Mouse (Mus musculus) macrophage (primary cell): ENCODE measurements around the gene Dab2ip. TPM values are rescaled to one million over a fixed set of nuclear protein-coding genes. Genes with fewer than 3 reads are reported as not detected.

ENCODE experiments used
- H3K27ac ChIP-seq: fragments of 350-480 bp; formaldehyde crosslinking; 2 replicates; pipeline ENCODE4 v1.9.0; 2021
- H3K36me3 ChIP-seq: fragments of 350-480 bp; formaldehyde crosslinking; 2 replicates; pipeline ENCODE4 v1.9.0; 2021; ENCODE audit errors: inconsistent target
- H3K4me3 ChIP-seq: fragments of 350-480 bp; formaldehyde crosslinking; 2 replicates; pipeline ENCODE4 v1.9.0; 2021; ENCODE audit errors: inconsistent target
- H3K79me2 ChIP-seq: fragments of 350-480 bp; formaldehyde crosslinking; 2 replicates; pipeline ENCODE4 v1.9.0; 2021; ENCODE audit errors: inconsistent target
- WGBS: methylation state at CpG from one replicate; pipeline ENCODE4 v1.1.7; 2026; ENCODE audit warnings: inconsistent platforms; ENCODE audit not compliant: missing documents; 5-methylcytosine and 5-hydroxymethylcytosine counted together
- polyA plus RNA-seq: library from polyadenylated mRNA; stranded (reverse); fragments of 250-400 nt; gene quantifications from 3 replicates; pipeline ENCODE4 v1.2.4, GENCODE M21; 2018; ENCODE audit warnings: inconsistent platforms

Dab2ip gene
- polyA plus RNA-seq, 1 experiment from 2014 or later, result 0.14 TPM

DNA sequence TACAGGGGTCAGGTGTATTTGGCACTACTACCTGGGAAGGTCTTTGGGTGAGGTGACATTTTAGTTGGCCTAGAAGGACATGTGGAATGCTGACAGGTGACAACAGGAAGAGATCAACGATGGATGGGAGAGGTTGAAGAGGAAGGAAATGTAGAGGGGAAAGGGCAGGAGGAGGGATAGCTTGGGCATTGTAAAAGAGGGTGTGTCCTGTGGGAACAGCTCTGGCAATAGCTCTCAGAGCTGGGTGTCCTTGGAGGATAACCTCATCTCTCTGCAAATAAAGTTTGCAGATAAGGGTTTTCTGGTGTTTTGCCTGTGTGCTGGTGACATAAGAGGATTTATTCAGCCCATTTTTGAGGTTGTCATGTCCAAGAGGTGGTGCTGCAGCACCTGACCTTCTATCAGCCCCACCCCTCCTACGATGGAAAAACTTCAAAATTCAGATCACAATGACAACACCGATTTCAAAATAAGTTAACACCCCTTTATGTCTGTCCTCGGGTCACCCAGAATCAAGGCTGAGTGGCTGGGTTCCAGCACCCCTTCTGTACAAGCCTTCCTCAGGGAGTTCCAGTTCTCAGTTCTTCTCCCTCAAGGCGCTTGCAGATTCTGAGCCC, 101.6 kb downstream of the Dab2ip start:
- no peaks in the 10 kb centered on the region for H3K36me3 ChIP-seq
- WGBS, result 63% methylated on average over 5 of the region's 5 CpGs
- H3K79me2 ChIP-seq, result no peaks in the 10 kb centered on the region
- H3K27ac ChIP-seq, result no peak overlapping the region
- no peak overlapping the region for H3K4me3 ChIP-seq

DNA sequence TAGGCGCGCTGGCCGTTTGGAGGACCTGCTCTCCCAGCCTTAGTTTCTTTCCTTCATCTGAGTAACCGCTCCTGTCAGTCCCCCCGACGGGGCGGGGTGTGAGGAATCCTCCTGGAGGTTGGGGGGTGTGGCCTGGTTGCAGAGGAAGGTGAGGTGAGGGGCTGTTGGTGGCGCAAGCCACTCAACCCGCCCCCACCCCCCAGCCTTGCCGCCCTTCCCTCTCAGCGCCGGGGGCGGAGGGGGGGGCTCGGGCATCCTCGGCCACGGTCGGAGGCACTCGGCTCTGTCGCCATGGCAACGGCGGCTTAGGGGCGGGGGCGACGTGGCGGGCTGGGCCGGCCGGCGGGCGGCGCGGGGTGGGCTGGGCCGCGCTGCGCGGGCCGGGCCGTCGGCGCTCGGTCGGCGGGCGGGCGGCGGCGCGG, 102.9 kb downstream of the Dab2ip start:
- Histone ChIP-seq H3K27ac (no peak overlapping the region), H3K4me3 (no peak overlapping the region), H3K79me2 (no peaks in the 10 kb centered on the region), H3K36me3 (no peaks in the 10 kb centered on the region)
- 3% methylated on average over 37 of the region's 47 CpGs for WGBS

DNA sequence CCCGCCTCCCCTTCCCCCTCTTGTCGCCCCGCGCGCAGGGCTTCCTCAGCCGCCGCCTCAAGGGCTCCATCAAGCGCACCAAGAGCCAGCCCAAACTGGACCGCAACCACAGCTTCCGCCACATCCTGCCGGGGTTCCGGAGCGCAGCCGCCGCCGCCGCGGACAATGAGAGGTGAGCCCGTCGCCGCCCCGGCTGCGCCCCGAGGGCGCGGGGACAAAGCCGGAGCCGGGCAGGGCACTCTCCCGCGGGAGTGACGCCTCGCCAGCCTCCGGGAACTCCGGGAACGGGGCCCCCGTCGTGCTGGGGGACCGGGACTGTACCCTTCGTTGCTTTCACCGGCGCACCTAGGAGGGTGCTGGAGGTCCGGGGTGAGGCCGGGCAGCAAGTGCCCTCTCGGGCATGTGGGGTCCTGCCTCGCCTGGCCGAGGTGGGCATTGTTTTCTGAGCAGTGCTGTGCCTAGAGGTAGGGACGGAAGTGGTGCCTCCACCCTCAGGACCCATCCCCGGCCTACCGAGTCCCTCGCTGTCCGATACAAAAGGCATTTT, 103.5 kb downstream of the Dab2ip start:
- Histone ChIP-seq H3K79me2 (no peaks in the 10 kb centered on the region), H3K27ac (no peak overlapping the region), H3K36me3 (no peaks in the 10 kb centered on the region), H3K4me3 (no peak overlapping the region; the same call in 1 of the 2 replicates)
- WGBS, result under 1% methylated on average over 43 of the region's 51 CpGs

DNA sequence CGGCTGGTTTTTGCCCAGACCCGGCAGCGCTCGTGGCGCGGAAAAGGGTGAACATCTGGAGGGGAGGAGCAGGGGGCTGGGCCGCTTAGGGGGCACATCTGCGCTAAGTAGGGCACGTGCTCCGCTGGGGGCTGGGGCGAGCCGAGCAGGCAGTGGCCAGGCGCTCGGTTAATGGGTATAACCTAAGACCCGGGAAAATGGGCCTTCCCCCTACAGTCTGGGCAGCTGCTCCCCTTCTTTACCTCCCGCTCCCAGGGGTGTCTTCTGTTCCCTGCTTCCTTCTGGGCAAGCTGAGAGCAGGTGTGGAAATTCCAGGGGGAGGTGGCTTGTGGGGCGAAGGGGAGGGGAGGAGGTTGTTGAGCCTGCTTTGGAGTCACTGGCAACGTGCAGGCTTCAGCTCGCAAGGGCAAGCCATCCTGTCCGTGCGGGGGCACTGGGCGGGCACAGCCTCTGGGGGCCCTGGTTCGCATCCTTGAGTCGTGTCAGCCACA, 104.0 kb downstream of the Dab2ip start:
- no peaks in the 10 kb centered on the region for H3K36me3 ChIP-seq
- H3K79me2 ChIP-seq, result no peaks in the 10 kb centered on the region
- no peak overlapping the region for H3K27ac ChIP-seq
- no peak overlapping the region; the same call in 1 of the 2 replicates for H3K4me3 ChIP-seq
- WGBS, result 14% methylated on average over 24 of the region's 24 CpGs

DNA sequence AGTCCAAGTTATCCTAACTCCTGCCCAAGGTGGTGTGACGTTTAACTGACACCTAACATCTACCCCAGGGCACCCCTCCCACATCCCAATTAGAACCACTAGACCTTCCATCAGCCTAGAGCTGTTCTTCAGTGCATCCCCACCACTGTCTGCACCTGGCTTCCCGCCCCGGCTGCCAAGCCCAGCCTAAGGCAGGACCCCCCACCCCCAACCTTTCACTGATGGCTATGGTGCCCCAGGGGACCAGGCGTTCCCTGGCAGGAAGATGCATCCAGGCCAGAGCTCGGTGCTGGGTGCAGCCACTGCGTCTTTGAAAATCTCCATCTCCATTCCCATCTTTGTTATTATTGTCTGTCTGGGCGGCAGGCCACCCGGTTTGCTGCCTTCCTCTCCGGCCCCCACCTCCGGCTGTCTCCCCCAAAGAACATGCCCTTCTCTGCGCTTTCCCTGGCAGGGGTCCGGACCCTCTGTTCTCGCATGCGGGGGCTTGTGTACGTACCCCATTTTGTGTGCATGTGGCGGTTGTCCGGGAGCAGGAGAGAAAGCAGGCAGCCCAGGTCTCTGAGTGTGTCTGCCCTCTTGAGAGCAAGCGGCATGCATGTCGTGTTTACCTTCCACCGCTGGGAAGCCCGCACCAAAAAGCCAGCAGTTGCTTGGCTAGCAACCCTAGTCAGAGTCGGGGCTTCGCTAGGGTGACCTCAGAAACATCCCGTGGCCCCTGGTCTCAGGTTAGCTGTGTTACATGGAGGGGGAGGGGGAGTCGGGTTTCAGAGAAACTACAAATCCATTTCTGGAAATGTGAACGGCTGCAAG, 104.9 kb downstream of the Dab2ip start:
- Histone ChIP-seq H3K36me3 (no peaks in the 10 kb centered on the region), H3K27ac (no peak overlapping the region), H3K4me3 (no peak overlapping the region), H3K79me2 (no peaks in the 10 kb centered on the region)
- 86% methylated on average over 23 of the region's 26 CpGs for WGBS

DNA sequence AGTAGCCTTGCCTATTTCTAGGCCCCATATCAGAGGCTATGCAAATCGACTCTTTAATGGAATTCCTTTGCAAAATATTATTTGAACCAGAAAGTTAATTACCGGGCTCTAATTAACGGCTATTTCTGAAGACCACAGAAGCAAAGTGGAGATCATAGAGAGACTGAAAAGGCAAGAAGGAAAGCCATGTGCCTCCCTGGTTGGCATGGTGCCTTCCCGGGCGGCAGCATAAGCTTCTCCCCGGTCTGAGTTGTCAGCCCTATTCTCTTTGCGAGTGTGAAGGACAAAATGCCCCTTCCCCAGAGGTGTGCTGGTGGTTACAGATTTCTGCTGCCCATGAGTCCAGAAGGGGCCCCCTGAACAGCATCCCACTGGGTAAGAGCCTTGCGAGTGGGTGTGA, 109.7 kb downstream of the Dab2ip start:
- WGBS, result over 99% methylated on average over 8 of the region's 8 CpGs
- no peaks in the 10 kb centered on the region for H3K36me3 ChIP-seq
- H3K79me2 ChIP-seq, result no peaks in the 10 kb centered on the region
- no peak overlapping the region for H3K27ac ChIP-seq
- H3K4me3 ChIP-seq, result no peak overlapping the region

DNA sequence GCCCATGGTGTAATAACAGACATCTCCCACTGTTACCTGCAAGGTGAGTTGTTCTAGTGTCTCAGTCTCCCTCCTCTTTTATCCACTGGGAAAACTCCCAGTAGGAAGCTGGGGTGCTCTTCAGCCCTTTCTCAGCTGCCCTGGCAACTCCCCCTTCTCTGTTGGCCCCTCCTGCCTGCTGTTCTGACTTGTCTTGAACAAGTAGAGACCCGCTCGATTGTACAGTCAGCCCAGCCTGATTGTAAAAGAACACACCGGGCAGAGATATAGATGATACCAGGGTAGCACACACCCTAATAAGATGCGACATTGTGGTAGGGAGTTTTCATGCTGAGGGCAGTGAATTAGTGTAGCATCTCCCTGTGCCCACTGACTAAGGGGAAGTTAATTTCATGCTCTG, 111.2 kb downstream of the Dab2ip start:
- 76% methylated on average over 4 of the region's 4 CpGs for WGBS
- no peak overlapping the region for H3K4me3 ChIP-seq
- H3K36me3 ChIP-seq, result no peaks in the 10 kb centered on the region
- H3K79me2 ChIP-seq, result no peaks in the 10 kb centered on the region
- H3K27ac ChIP-seq, result no peak overlapping the region

DNA sequence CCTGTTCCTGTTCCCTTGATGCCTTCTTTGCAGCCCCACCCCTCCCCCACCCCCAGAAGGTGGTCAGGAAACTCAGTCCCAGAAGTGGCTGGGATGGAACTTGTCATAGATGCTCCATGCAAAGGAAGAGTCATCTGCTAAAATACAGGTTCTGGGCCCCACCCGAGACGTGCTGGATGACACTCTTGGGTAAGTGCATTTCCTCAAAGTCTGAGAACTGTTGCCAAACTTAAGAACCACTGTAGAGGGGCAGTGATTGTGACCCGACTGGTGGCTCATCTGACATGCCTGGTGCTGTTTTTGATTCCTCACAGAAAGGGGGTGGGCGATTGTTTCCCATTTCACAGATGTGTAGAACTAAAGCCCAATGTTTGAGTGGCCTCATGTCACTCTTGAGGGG, 111.7 kb downstream of the Dab2ip start:
- WGBS, result 48% methylated on average over 4 of the region's 4 CpGs
- H3K27ac ChIP-seq, result no peak overlapping the region
- H3K79me2 ChIP-seq, result no peaks in the 10 kb centered on the region
- no peaks in the 10 kb centered on the region for H3K36me3 ChIP-seq
- no peak overlapping the region for H3K4me3 ChIP-seq

DNA sequence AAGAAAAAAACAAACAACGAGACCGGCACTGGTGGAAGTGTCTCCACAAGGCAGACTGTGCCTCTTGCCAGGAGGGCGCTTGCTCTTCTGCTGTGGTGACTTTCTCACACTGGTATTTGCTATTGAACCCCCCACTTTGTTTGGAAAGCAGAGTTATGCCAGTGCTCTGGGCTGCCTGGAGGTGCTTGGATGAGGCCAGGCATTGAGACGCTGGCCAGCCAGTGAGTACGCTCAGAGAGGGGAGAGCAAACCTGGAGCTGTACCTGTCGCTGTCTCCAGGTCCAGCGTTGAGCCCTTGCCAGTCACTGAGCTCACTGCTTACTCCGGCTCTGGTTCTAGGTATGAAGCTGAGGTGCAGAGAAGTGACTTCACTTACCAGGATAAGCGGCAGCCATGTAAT, 112.2 kb downstream of the Dab2ip start:
- Histone ChIP-seq H3K27ac (no peak overlapping the region), H3K79me2 (no peaks in the 10 kb centered on the region), H3K36me3 (no peaks in the 10 kb centered on the region), H3K4me3 (no peak overlapping the region)
- 94% methylated on average over 9 of the region's 9 CpGs for WGBS

DNA sequence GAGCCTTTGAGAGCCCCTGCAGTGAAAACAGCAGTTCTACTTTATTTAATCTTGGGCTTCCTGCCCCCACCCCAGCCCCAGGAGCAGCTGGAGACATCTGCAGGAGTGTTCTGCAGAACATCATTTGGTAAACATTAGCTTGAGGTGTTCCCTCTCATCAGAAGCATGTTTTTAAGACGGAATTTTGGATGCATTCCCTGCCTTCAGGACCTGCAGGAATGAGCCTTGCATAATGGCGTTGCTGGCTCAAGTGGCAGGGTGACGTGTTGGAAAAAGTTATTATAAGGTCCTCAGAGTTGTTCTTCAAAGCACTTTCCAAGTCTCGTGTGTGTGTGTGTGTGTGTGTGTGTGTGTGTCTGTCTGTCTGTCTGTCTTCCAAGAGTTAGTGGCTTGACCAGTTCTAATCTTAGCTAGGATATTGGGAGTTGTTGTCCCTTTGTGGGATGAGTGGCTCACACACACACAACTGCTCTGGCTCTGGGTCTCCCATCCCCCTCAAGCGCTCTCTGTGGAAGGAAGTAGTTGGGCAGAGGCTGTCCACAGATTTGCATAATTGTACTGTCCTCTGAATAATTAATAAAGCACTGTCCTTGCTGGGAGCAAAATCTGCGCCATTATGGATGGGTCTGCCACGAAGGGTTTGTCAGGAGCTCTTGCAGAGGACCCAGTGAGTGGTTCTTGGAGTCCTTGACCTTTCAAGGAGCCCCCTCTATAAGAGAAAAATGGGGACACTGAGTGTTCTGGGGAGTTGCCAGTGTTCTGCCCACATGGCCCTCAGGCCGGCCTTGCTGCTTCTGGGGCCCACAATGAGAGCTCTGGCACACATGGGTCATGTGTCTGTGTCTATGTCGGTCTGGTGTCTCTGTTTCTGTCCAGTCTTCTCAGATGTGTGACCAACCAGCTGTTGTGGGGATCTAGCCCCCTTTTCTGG, 114.2 kb downstream of the Dab2ip start:
- Histone ChIP-seq H3K4me3 (no peak overlapping the region), H3K36me3 (no peaks in the 10 kb centered on the region), H3K79me2 (no peaks in the 10 kb centered on the region), H3K27ac (no peak overlapping the region)
- WGBS, result 78% methylated on average over 9 of the region's 9 CpGs

DNA sequence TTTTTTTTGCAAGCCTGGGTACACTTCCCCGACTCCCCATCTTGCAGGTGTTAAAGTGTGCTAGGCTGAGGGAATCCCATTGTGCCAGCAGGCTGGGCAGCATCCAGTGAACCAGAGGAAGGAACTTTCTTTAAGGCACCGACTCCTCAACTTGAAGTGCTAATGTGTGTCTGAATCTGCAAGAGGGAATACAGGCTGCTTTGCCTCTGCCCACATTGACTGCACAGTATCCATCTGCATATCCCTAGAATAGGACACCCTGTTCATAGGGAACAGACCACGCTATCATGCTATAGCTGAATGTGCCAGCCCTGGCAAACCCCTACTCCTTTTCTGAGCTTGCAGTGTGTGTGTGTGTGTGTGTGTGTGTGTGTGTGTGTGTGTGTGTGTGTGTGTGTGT, 115.1 kb downstream of the Dab2ip start:
- 88% methylated on average over 3 of the region's 3 CpGs for WGBS
- no peaks in the 10 kb centered on the region for H3K79me2 ChIP-seq
- no peaks in the 10 kb centered on the region for H3K36me3 ChIP-seq
- H3K27ac ChIP-seq, result no peak overlapping the region
- no peak overlapping the region for H3K4me3 ChIP-seq

DNA sequence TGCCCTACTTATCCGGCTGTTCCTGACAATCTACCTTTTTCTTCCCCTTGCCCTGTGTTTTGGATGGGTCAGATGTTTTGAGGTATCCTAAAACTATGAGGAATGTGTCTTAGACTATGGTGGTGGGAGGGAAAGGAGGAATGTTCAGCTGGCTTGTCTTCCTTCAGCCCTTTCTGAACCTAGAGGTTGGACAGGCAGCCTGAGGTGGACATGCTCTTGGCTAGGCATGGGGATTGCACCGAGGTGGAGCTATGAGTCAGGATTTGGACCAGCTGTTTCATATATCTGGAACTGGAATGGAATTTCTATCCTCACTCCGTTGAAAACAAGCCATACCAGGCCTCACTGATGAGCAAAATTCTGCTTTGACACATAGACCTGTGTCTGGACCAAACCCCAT, 115.9 kb downstream of the Dab2ip start:
- WGBS, result 89% methylated on average over 3 of the region's 3 CpGs
- Histone ChIP-seq H3K79me2 (no peaks in the 10 kb centered on the region), H3K27ac (no peak overlapping the region), H3K4me3 (no peak overlapping the region), H3K36me3 (no peaks in the 10 kb centered on the region)

DNA sequence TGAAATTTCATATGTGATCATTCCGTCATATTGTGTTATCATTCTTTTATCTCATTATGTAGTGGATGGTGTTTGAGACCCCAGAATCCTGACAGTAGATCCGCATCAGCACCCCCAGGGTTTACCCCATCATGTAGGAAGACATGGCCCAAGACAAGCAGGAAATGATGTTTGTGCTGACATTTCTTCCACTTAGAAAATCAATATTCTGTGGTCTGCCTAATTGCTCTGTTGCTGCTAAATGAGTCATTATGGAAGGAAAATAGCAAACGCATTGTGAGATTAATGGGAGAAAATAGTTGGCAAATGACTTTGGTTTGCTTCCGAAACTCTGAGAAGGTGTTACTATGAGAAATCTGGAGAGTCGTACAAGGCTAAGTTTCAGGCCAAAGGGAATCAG, 116.4 kb downstream of the Dab2ip start:
- no peak overlapping the region for H3K4me3 ChIP-seq
- H3K79me2 ChIP-seq, result no peaks in the 10 kb centered on the region
- WGBS, result 100% methylated on average over 4 of the region's 5 CpGs
- H3K27ac ChIP-seq, result no peak overlapping the region
- no peaks in the 10 kb centered on the region for H3K36me3 ChIP-seq

DNA sequence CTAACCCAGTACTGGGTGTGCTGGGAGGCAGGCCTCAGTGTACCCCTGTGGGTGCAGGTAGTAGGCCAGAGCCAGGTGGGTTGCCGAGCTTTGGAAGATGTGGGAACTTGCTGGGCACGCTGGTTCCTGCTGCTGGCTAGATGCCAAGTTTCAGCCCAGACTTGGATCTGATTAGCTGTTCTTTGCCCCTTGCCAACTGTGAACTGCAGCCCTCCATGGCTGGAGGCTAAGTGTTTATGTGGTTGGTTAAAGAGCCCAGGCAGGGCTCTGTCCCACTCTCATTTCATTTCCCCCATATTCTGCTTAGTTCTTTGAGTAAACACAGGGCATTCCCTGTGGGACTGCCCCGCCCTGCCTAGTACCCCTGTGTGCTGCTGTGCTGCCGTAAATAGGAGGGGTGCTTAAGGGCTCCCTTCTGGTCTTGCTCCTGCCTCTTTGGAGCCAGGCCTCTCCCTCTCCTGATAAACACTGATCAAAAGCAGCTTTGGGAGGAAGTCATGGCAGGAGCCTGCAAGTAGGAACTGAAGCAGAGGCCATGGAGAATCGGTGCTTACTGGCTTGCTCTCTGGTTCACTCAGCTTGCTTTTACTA, 118.1 kb downstream of the Dab2ip start:
- 74% methylated on average over 5 of the region's 5 CpGs for WGBS
- Histone ChIP-seq H3K4me3 (no peak overlapping the region), H3K27ac (no peak overlapping the region), H3K36me3 (no peaks in the 10 kb centered on the region), H3K79me2 (no peaks in the 10 kb centered on the region)
